In the genomic region with DNA sequence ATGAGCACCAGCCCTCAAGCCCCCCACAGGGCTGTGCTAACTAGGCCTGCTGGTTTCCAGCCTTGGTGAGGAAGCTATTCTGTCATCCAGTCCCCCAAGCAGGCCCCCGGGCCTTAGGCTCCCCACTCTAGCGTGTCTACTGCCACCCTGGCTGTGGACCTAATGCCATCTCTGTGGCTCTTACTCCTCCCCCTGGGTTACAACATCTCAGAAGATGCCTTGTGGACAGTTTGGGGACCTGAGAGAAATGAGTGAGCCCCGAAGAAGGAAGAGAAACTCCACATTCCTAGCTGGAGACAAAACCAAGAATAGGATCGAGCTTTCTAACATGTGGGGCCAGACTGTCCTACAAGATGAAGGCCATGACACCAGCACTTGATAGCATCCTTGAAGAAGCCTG, we compare ENCODE assay signal across 27 mouse cellular contexts.
"Had no signal": no experiment of that assay in that cellular context is flagged by ENCODE, and none has a peak within 500 bp of the region (broad histone marks: within the 10 kb centered on the region; RNA-seq: fewer than 3 reads in every experiment).

No protein-coding gene starts in this region.

- H3K9me3 ChIP-seq: embryonic facial prominence, embryonic 10.5 days; embryonic facial prominence, embryonic 12.5 days; embryonic facial prominence, embryonic 13.5 days; embryonic facial prominence, embryonic 15.5 days; forebrain, embryonic 10.5 days; forebrain, embryonic 12.5 days; forebrain, embryonic 13.5 days; forebrain, embryonic 15.5 days had no signal

- H3K4me3 ChIP-seq: embryonic facial prominence, embryonic 10.5 days; embryonic facial prominence, embryonic 12.5 days; embryonic facial prominence, embryonic 13.5 days; embryonic facial prominence, embryonic 15.5 days; erythroblast, embryonic 14.5 days; forebrain, embryonic 10.5 days; forebrain, embryonic 12.5 days; forebrain, embryonic 13.5 days; forebrain, embryonic 15.5 days; gastrocnemius, adult 2 months; heart, adult 2 months had no signal

- H3K4me1 ChIP-seq: forebrain, embryonic 13.5 days; forebrain, embryonic 15.5 days had no signal

- H3K36me3 ChIP-seq: embryonic facial prominence, embryonic 10.5 days; embryonic facial prominence, embryonic 12.5 days; forebrain, embryonic 10.5 days; forebrain, embryonic 12.5 days had no signal

- DNase-seq: cerebellum, adult 2 months; cerebellum, adult 8-10 months; cerebellum, adult 9-10 months; cerebellum, adult 9-11 months; cerebellum, postnatal 10 days; cerebellum, postnatal 14 days; cerebellum, postnatal 36 days; embryo, embryonic 11 days; forebrain, postnatal 0 days; gastrocnemius, adult 2 months; gastrocnemius, postnatal 10 days; gastrocnemius, postnatal 14 days; gastrocnemius, postnatal 25 days; gastrocnemius, postnatal 36 days; heart, adult 18-20 months; heart, adult 2 months had no signal

- H3K27me3 ChIP-seq: embryonic facial prominence, embryonic 12.5 days; embryonic facial prominence, embryonic 13.5 days; embryonic facial prominence, embryonic 15.5 days; forebrain, embryonic 12.5 days; forebrain, embryonic 13.5 days; forebrain, embryonic 15.5 days had no signal

- H3K27ac ChIP-seq: embryonic facial prominence, embryonic 10.5 days; embryonic facial prominence, embryonic 12.5 days; embryonic facial prominence, embryonic 13.5 days; embryonic facial prominence, embryonic 15.5 days; forebrain, embryonic 10.5 days; forebrain, embryonic 12.5 days; forebrain, embryonic 13.5 days; forebrain, embryonic 15.5 days; gastrocnemius, adult 2 months; heart, adult 2 months had no signal

- ATAC-seq: forebrain, embryonic 13.5 days; forebrain, embryonic 14.5 days; forebrain, embryonic 15.5 days; forebrain, embryonic 16.5 days; forebrain, postnatal 0 days had no signal
